Comparison of ENCODE assay signal across 7 mouse cellular contexts in the genomic region with DNA sequence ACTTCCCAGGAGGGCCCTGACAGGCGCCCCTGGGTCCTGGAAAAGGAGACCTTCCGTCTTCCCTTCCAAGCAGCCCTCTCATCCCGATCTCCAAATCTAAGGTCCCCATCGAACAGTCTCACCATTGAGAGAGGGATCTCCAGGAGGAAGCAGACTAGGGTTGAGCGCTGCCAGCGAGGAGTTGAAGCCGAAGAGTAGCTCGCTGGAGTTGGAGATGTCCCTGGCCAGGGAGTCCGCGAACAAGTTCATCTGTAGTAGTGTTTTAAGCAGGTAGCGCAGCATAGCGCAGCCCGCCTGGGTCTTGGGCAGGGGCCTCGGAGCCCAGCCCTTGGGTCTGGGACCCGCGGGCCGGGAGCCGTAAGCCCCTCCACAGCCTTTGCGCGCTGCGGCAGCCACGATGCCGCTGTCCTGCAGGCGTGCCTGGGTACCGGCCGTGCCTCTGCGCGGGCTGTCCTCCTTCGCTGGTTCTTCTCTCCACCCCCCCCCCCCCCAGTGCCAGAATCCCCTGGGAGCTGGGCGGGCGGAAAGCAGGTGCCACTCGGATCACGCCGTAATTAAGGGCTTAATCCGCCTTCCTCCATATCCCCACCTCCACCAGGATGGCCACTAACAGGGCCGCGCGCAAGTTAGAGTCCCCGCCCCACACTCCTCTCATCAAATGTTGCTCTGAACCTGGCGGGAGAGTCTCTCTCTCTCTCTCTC. TPM values are rescaled to one million over a fixed set of nuclear protein-coding genes. Genes with fewer than 3 reads are reported as not detected.
DNase-seq lines count a peak whose midpoint lies in the region; ATAC-seq and TF ChIP-seq lines count a peak whose summit lies in the region.

A gene (minus strand): TSS at position 527 of the 702 bp plus-strand sequence.

- peak; percentile 22 for DNase-seq in lung, embryonic 14.5 days
- DNase-seq in lung, postnatal 10 days: no peak
- peak; percentile 48 for DNase-seq in forebrain, embryonic 10.5 days (ENCODE audit: extremely low spot score, low spot score)
- DNase-seq in thymus, postnatal 4 days: no peak
- DNase-seq in lung, adult 18-20 months: no peak

- peak within 1 kb of the TSS; percentile 65 for H3K4me2 ChIP-seq in lung, embryonic 14.5 days
- H3K4me2 ChIP-seq in intestine, embryonic 16.5 days (ENCODE audit: low read depth, low read length): peak within 1 kb of the TSS; percentile 48
- peak within 1 kb of the TSS; percentile 62 for H3K4me2 ChIP-seq in neural tube, embryonic 14.5 days (ENCODE audit: low read depth, low read length)

- no peak for TF ChIP-seq CTCF in lung, embryonic 14.5 days (IDR thresholded peaks at IDR 0.05; ENCODE audit: low read depth)

- 0 out of 2 replicates have a peak, but pooled peaks cover 3% of the 10 kb centered on the region for H3K4me1 ChIP-seq in lung, embryonic 14.5 days (ENCODE audit: insufficient read depth)
- peaks cover 56% of the 10 kb centered on the region for H3K4me1 ChIP-seq in forebrain, embryonic 10.5 days
- peaks cover 14% of the 10 kb centered on the region for H3K4me1 ChIP-seq in intestine, embryonic 16.5 days (ENCODE audit: control insufficient read depth, insufficient read depth, low read length)
- peaks cover 6% of the 10 kb centered on the region; the same call in 1 of the 2 replicates for H3K4me1 ChIP-seq in neural tube, embryonic 14.5 days (ENCODE audit: control insufficient read depth, insufficient read depth, low read length)

- H3K9me3 ChIP-seq in lung, embryonic 14.5 days (ENCODE audit: low read depth, low read length): no peaks in the 10 kb centered on the region
- H3K9me3 ChIP-seq in forebrain, embryonic 10.5 days: no peaks in the 10 kb centered on the region
- no peaks in the 10 kb centered on the region for H3K9me3 ChIP-seq in intestine, embryonic 16.5 days (ENCODE audit: control insufficient read depth, low read length)
- H3K9me3 ChIP-seq in neural tube, embryonic 14.5 days (ENCODE audit: control insufficient read depth, low read length): no peaks in the 10 kb centered on the region

- H3K4me3 ChIP-seq in lung, embryonic 14.5 days (ENCODE audit: low read depth, low read length): peak within 1 kb of the TSS; percentile 33
- peak within 1 kb of the TSS; percentile 55 for H3K4me3 ChIP-seq in forebrain, embryonic 10.5 days
- peak within 1 kb of the TSS; percentile 33 for H3K4me3 ChIP-seq in intestine, embryonic 16.5 days (ENCODE audit: low read length)
- H3K4me3 ChIP-seq in neural tube, embryonic 14.5 days (ENCODE audit: low read depth, low read length): peak within 1 kb of the TSS; percentile 29

- WGBS in lung, embryonic 14.5 days: under 1% methylated on average over 40 of the region's 40 CpGs
- WGBS in forebrain, embryonic 10.5 days: under 1% methylated on average over 40 of the region's 40 CpGs
- WGBS in intestine, embryonic 16.5 days: under 1% methylated on average over 34 of the region's 40 CpGs
- WGBS in neural tube, embryonic 14.5 days: under 1% methylated on average over 40 of the region's 40 CpGs

- H3K27ac ChIP-seq in lung, embryonic 14.5 days (ENCODE audit: low read depth): no peak within 1 kb of the TSS
- peak within 1 kb of the TSS; percentile 64 for H3K27ac ChIP-seq in forebrain, embryonic 10.5 days
- no peak within 1 kb of the TSS for H3K27ac ChIP-seq in intestine, embryonic 16.5 days (ENCODE audit: low read length)
- H3K27ac ChIP-seq in neural tube, embryonic 14.5 days (ENCODE audit: low read depth, low read length): no peak within 1 kb of the TSS

- peaks cover 72% of the 10 kb centered on the region for H3K27me3 ChIP-seq in lung, embryonic 14.5 days (ENCODE audit: insufficient read depth, low read length)
- H3K27me3 ChIP-seq in forebrain, embryonic 10.5 days (ENCODE audit: poor library complexity, severe bottlenecking): peaks cover 100% of the 10 kb centered on the region
- peaks cover 65% of the 10 kb centered on the region for H3K27me3 ChIP-seq in intestine, embryonic 16.5 days (replicated peaks; ENCODE audit: control insufficient read depth, insufficient read depth, low read length)
- H3K27me3 ChIP-seq in neural tube, embryonic 14.5 days (ENCODE audit: control insufficient read depth, insufficient read depth, low read length): peaks cover 26% of the 10 kb centered on the region

- no peaks in the 10 kb centered on the region for H3K36me3 ChIP-seq in lung, embryonic 14.5 days (ENCODE audit: insufficient read depth)
- H3K36me3 ChIP-seq in forebrain, embryonic 10.5 days (replicated peaks): no peaks in the 10 kb centered on the region
- no peaks in the 10 kb centered on the region for H3K36me3 ChIP-seq in intestine, embryonic 16.5 days (ENCODE audit: control insufficient read depth, insufficient read depth, low read length)
- no peaks in the 10 kb centered on the region for H3K36me3 ChIP-seq in neural tube, embryonic 14.5 days (ENCODE audit: control insufficient read depth, insufficient read depth, low read length)

- no peak within 1 kb of the TSS; the same call in 1 of the 2 replicates for H3K9ac ChIP-seq in lung, embryonic 14.5 days
- no peak within 1 kb of the TSS for H3K9ac ChIP-seq in intestine, embryonic 16.5 days (ENCODE audit: low read depth, low read length)
- no peak within 1 kb of the TSS; the same call in 1 of the 2 replicates for H3K9ac ChIP-seq in neural tube, embryonic 14.5 days (replicated peaks; ENCODE audit: low read depth, low read length)

- peak; percentile 19; the same call in 1 of the 2 replicates for ATAC-seq in lung, embryonic 14.5 days (ENCODE audit: insufficient read depth)
- peak; percentile 34; the same call in 1 of the 2 replicates for ATAC-seq in intestine, embryonic 16.5 days
- ATAC-seq in neural tube, embryonic 14.5 days (ENCODE audit: low read depth): peak; percentile 26; the same call in 1 of the 2 replicates

RNA-seq across cellular contexts. Expression of the gene that starts here (rescaled TPM):
- 0.24 and 0.41 TPM in 2 replicates for polyA plus RNA-seq in lung, embryonic 14.5 days (2014; fragmentation: Nextera tagmentation; extraction: Ambion mirVana)
- 3.9 and 5.5 TPM in 2 replicates for polyA plus RNA-seq in forebrain, embryonic 10.5 days (2016; fragmentation: Nextera tagmentation; extraction: Ambion mirVana)
- polyA plus RNA-seq in intestine, embryonic 16.5 days (2015; fragmentation: Nextera tagmentation; extraction: Ambion mirVana): 0.07 TPM in 1 of 2 replicates, not detected in the other
- 13.6 and 25.1 TPM in 2 replicates for polyA plus RNA-seq in neural tube, embryonic 14.5 days (2014; fragmentation: Nextera tagmentation; extraction: Ambion mirVana)

Comparison
In these comparisons a context has a peak if more than half of its experiments do, and no peak if none do; other contexts are left out.
1. Peak in DNase-seq, ATAC-seq, H3K4me3 ChIP-seq and H3K4me2 ChIP-seq in lung, embryonic 14.5 days; RNA of the gene not detected or under 1 TPM.
2. Peak in ATAC-seq, H3K4me3 ChIP-seq and H3K4me2 ChIP-seq in intestine, embryonic 16.5 days; RNA of the gene not detected or under 1 TPM.